Mouse (Mus musculus): ENCODE results near the gene Fam50b.

DNA sequence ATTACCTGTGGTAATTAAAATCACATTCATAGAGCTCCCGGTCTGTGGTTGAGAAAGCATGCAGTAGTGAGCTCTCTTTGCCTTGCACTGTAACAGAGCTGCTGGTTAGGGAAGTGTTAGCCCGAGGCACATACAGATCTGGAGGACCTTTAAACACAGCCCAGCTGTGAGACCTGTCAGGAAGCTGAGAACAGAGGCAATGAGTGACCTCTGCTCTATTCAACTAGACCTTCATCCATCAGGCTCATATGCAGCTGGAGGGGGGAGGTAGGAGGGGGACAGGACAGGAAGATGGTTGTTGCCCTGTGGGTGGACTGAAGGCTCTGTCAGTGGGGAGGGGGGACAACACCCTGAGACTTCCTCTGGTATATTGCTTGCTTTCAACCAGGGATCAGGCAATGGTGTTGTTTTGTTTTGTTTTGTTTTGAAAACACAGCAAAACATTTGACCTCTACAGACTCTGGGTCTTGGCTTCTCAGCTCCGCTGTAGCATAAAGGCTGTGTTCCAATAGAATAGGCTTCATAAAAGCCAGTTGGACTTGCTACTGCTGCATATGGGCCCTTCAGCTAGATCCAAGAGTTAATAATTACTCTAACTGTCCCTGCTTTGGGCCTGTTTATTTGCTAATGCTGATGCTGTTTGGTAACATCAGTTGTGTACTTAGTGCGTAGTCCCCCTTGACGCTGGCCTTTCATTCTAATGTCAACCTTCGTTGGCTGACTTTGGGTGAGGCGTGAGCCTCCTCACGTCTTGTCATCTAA, 9.6 kb upstream of the Fam50b start:
- TF ChIP-seq GATA1 (IDR thresholded peaks at IDR 0.05; ENCODE audit: borderline replicate concordance, low read length) (no peak), FLI1 (IDR thresholded peaks at IDR 0.05; ENCODE audit: low read length) (no peak)

All from megakaryocyte, embryonic 14.5 days (primary cell).